Mouse (Mus musculus): ENCODE data around the gene Nxnl1.

Gene Nxnl1

GRCm38 (mm10) chr8:71515043-71515442, 51.4 kb downstream of the Nxnl1 start:
- no peak for DNase-seq (ENCODE audit: low spot score)

- no peak for DNase-seq (ENCODE audit: low spot score)
These were observed 53.2 kb downstream of the Nxnl1 start for GRCm38 (mm10) chr8:71513018-71513754.

GRCm38 (mm10) chr8:71511644-71512043, 54.8 kb downstream of the Nxnl1 start, which contains the start of gene Plvap:
TSS of gene Plvap (minus strand) at chr8:71511752.
- DNase-seq (ENCODE audit: low spot score): no peak

Data from ovary, postnatal 36 days (tissue).